Mouse (Mus musculus): ENCODE data around the gene Pds5a.

DNA sequence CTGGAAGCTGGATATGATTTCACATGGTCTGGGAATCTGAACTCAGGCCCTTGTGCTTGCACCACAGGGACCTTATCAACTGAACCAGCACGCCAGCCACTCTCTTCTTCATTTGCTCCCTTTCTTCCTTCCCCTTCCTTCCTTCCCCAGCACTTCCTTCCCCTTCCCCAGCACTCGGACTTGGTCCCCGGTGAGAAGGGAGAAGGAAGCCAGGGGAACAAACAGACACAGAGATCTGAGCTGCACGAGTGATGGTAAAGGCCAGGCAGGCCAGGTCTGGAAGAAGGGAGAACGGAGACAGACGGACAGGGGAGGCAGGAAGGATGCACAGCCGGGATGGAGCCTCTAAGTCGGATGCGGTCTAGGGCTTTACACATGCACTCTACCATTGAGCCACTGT, 5.2 kb upstream of the Pds5a start:
- no peak for TF ChIP-seq CTCF (IDR thresholded peaks at IDR 0.05; ENCODE audit: extremely low read depth, insufficient read depth, low read length)
- TF ChIP-seq POLR2A (IDR thresholded peaks at IDR 0.05; ENCODE audit: extremely low read depth, insufficient read depth, low read length): no peak
